Mouse (Mus musculus) embryonic fibroblast, embryonic 13.5 days (primary cell): ENCODE results near the gene Olfr702.

Experiments used
- CTCF ChIP-seq: IDR thresholded peaks from 2 replicates; pipeline ENCODE4 v1.5.1; 2011; ENCODE audit warnings: mild to moderate bottlenecking, control low read depth, low read length, moderate library complexity, borderline replicate concordance; ENCODE audit not compliant: insufficient read depth
- POLR2A ChIP-seq: IDR thresholded peaks from 2 replicates; pipeline ENCODE4 v1.6.1; 2011; ENCODE audit warnings: low read depth, mild to moderate bottlenecking, control low read depth, low read length, moderate library complexity

GRCm38 (mm10) chr7:106793098-106793497, 40.6 kb downstream of the Olfr702 start, which contains the start of gene Olfr699:
- TF ChIP-seq POLR2A (no peak), CTCF (no peak)
